Mouse (Mus musculus) large intestine, adult 2 months (tissue): Measurements from ENCODE around the gene Hcst. TPM values are rescaled to one million over a fixed set of nuclear protein-coding genes. Genes with fewer than 3 reads are reported as not detected.

Source experiments
- DNase-seq: peaks from one replicate; pipeline ENCODE4 v3.0.0-alpha.2; 2012; ENCODE audit warnings: low read depth, low spot score
- WGBS: fragments of 180-500 bp; shearing (Covaris S2); methylation state at CpG from one replicate; pipeline ENCODE4 v1.1.7; 2018; 5-methylcytosine and 5-hydroxymethylcytosine counted together
- polyA plus RNA-seq: library from polyadenylated mRNA; depleted of rRNA; stranded (reverse); fragments of >200 nt; gene quantifications from 2 replicates; pipeline ENCODE4 v1.2.3, GENCODE M21; 2012; rRNA removed

Hcst gene
- polyA plus RNA-seq: 18.0 and 22.2 TPM in 2 replicates

GRCm38 (mm10) chr7:30419561-30420499 lies at the start of gene Hcst:
Hcst (minus strand) TSS chr7:30419854.
- DNase-seq: no peak
- WGBS: 64% methylated on average over 10 of the region's 10 CpGs

- no peak for DNase-seq
- WGBS: 13% methylated on average over 6 of the region's 6 CpGs
Observed at GRCm38 (mm10) chr7:30464816-30465300, 45.2 kb upstream of the Hcst start.

- no peak for DNase-seq
- WGBS: 15% methylated on average over 4 of the region's 4 CpGs
Observed at GRCm38 (mm10) chr7:30463996-30464395, 44.3 kb upstream of the Hcst start.

GRCm38 (mm10) chr7:30463568-30463967 lies 43.9 kb upstream of the Hcst start:
- WGBS: 40% methylated on average over 7 of the region's 7 CpGs
- DNase-seq: no peak

- WGBS: 36% methylated on average over 6 of the region's 6 CpGs
- no peak for DNase-seq
Observed at GRCm38 (mm10) chr7:30459484-30459883, 39.8 kb upstream of the Hcst start.

- no peak for DNase-seq
- WGBS: 4% methylated on average over 15 of the region's 16 CpGs
Observed at GRCm38 (mm10) chr7:30457629-30458330, 38.1 kb upstream of the Hcst start, which contains the start of the genes Kirrel2 and Nphs1. Kirrel2 (minus strand) TSS chr7:30457690. Nphs1 (plus strand) TSS chr7:30458315.

GRCm38 (mm10) chr7:30456911-30457628 lies 37.4 kb upstream of the Hcst start:
- 2% methylated on average over 31 of the region's 31 CpGs for WGBS
- no peak for DNase-seq

GRCm38 (mm10) chr7:30456487-30456886 lies 36.8 kb upstream of the Hcst start:
- 6% methylated on average over 9 of the region's 9 CpGs for WGBS
- no peak for DNase-seq

GRCm38 (mm10) chr7:30454259-30454658 lies 34.6 kb upstream of the Hcst start:
- WGBS: 6% methylated on average over 6 of the region's 6 CpGs
- no peak for DNase-seq

GRCm38 (mm10) chr7:30453766-30454165 lies 34.1 kb upstream of the Hcst start:
- 3% methylated on average over 25 of the region's 25 CpGs for WGBS
- DNase-seq: no peak

GRCm38 (mm10) chr7:30453327-30453726 lies 33.7 kb upstream of the Hcst start:
- no peak for DNase-seq
- WGBS: 20% methylated on average over 25 of the region's 25 CpGs

- WGBS: 74% methylated on average over 7 of the region's 7 CpGs
- DNase-seq: no peak
Observed at GRCm38 (mm10) chr7:30450241-30450640, 30.6 kb upstream of the Hcst start.

GRCm38 (mm10) chr7:30444971-30445751 lies 25.5 kb upstream of the Hcst start, which contains the start of gene Aplp1:
Aplp1 (minus strand) TSS chr7:30445535.
- DNase-seq: no peak
- WGBS: 2% methylated on average over 71 of the region's 72 CpGs

GRCm38 (mm10) chr7:30444154-30444970 lies 24.7 kb upstream of the Hcst start:
- DNase-seq: no peak
- WGBS: 3% methylated on average over 38 of the region's 38 CpGs

- WGBS: 23% methylated on average over 9 of the region's 9 CpGs
- DNase-seq: no peak
Observed at GRCm38 (mm10) chr7:30443696-30444095, 24.0 kb upstream of the Hcst start.

GRCm38 (mm10) chr7:30440697-30441096 lies 21.0 kb upstream of the Hcst start:
- DNase-seq: no peak
- 16% methylated on average over 4 of the region's 5 CpGs for WGBS

- 77% methylated on average over 13 of the region's 13 CpGs for WGBS
- no peak for DNase-seq
Observed at GRCm38 (mm10) chr7:30439734-30440133, 20.1 kb upstream of the Hcst start.

GRCm38 (mm10) chr7:30436879-30437278 lies 17.2 kb upstream of the Hcst start:
- 27% methylated on average over 10 of the region's 10 CpGs for WGBS
- DNase-seq: no peak
